Mouse (Mus musculus) megakaryocyte, embryonic 14.5 days (primary cell): ENCODE measurements around the gene Cables2. TPM values are rescaled to one million over a fixed set of nuclear protein-coding genes. Genes with fewer than 3 reads are reported as not detected.

Source experiments
- H3K27me3 ChIP-seq: replicated peaks from 2 replicates; pipeline ENCODE3; 2012; ENCODE audit warnings: inconsistent platforms
- H3K36me3 ChIP-seq: replicated peaks from 2 replicates; pipeline ENCODE3; 2012; ENCODE audit warnings: low read length, inconsistent platforms, mixed read lengths
- H3K4me1 ChIP-seq: 2 replicates; pipeline ENCODE4 v1.6.1; 2012; ENCODE audit warnings: inconsistent platforms
- H3K4me3 ChIP-seq: replicated peaks from 2 replicates; pipeline ENCODE3; 2012; ENCODE audit warnings: moderate library complexity, mild to moderate bottlenecking, inconsistent platforms
- H3K9me3 ChIP-seq: 2 replicates; pipeline ENCODE4 v1.6.1; 2012; ENCODE audit warnings: inconsistent platforms
- FLI1 ChIP-seq: IDR thresholded peaks from 2 replicates; pipeline ENCODE4 v1.6.1; 2012; ENCODE audit warnings: low read length, inconsistent platforms, mixed read lengths
- GATA1 ChIP-seq: IDR thresholded peaks from 3 replicates; pipeline ENCODE4 v1.6.1; 2012; ENCODE audit warnings: mixed read lengths, low read length, inconsistent platforms, borderline replicate concordance
- polyA plus RNA-seq: library from polyadenylated mRNA; stranded (reverse); fragments of >175 nt; gene quantifications from 2 replicates; pipeline ENCODE4 v1.2.3, GENCODE M21; 2012; ENCODE audit warnings: low replicate concordance; ENCODE audit not compliant: insufficient read depth

Gene Cables2
- polyA plus RNA-seq, 1 experiment, result 8.4 TPM

- Histone ChIP-seq H3K36me3 (peaks cover 2% of the 10 kb centered on the region), H3K9me3 (no peaks in the 10 kb centered on the region), H3K4me3 (no peak overlapping the region), H3K4me1 (peaks cover 79% of the 10 kb centered on the region), H3K27me3 (peaks cover 70% of the 10 kb centered on the region)
- TF ChIP-seq GATA1, result no peak
- TF ChIP-seq FLI1, result no peak
Observed at GRCm38 (mm10) chr2:180220165-180220564, 53.1 kb downstream of the Cables2 start.

DNA sequence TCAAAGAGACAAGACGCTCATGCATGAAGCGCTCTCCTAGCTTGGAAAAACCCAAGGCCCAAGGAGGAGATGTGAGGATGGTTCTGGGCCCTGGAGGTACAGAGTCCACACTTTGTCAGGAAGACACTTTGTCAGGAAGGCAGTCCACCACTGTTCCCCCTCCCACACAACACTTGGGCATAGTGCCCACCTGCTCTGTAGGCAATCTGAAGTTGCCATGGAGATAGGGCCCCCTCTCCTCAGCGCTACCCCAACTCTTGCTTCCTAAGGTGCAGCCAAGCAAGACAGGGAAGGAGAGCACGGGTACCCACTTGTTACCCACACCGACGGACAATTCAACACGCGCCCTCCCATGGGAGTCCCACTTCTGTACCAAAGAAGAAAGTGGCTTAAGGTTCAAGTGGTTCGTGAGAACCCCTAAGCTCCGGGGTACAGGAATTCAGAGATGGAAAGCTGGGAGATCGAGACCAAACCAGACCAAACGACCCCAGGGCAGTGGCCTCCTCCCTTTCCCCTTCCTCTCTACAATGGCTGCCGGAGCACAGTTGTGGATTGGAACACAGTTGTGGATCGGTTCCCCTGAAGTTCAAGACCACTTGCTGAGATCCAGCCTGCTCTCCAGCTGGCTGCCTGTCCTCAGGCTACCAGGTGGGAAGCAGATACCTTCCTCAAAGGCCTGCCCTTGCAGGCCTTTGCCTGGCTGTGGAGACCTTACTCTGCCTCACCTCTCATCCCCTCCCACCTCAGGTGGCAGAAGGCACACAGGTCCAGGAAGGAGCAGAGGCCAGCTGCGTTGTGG, 54.0 kb downstream of the Cables2 start:
- TF ChIP-seq GATA1 (no peak), FLI1 (no peak)
- no peaks in the 10 kb centered on the region for H3K9me3 ChIP-seq
- peaks cover 77% of the 10 kb centered on the region for H3K4me1 ChIP-seq
- H3K27me3 ChIP-seq, result peaks cover 62% of the 10 kb centered on the region
- H3K36me3 ChIP-seq, result peaks cover 2% of the 10 kb centered on the region
- no peak overlapping the region for H3K4me3 ChIP-seq

- Histone ChIP-seq H3K4me3 (no peak overlapping the region), H3K4me1 (peaks cover 77% of the 10 kb centered on the region), H3K27me3 (peaks cover 60% of the 10 kb centered on the region), H3K9me3 (no peaks in the 10 kb centered on the region), H3K36me3 (peaks cover 2% of the 10 kb centered on the region)
- TF ChIP-seq GATA1 (no peak), FLI1 (no peak)
Observed at GRCm38 (mm10) chr2:180218677-180219076, 54.6 kb downstream of the Cables2 start.

GRCm38 (mm10) chr2:180218241-180218640, 55.1 kb downstream of the Cables2 start:
- TF ChIP-seq GATA1 (no peak), FLI1 (no peak)
- H3K27me3 ChIP-seq, result peaks cover 55% of the 10 kb centered on the region

DNA sequence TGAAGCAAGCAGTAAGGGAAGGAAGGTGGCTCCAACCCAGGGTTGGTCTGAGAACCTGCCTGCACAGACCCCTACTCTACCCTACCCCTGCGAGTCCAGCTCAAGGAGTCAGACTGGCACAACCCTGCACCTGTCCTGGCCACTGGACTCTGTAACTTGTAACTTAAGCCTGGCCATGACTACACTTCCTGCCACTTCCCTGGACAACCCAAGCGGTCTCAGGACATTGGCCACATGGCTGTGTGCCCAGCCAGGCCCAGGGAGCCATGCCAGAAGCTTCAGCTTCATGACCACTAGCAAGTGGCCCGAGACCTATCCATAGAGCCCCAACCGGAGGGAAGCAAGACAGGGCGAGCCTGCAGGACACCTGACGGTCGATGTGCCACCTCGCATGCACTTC, 55.7 kb downstream of the Cables2 start:
- Histone ChIP-seq H3K9me3 (peaks cover 4% of the 10 kb centered on the region; the same call in 1 of the 2 replicates), H3K4me1 (peaks cover 67% of the 10 kb centered on the region), H3K27me3 (peaks cover 49% of the 10 kb centered on the region), H3K4me3 (no peak overlapping the region), H3K36me3 (peaks cover 2% of the 10 kb centered on the region)
- TF ChIP-seq FLI1 (no peak), GATA1 (no peak)

More at GRCm38 (mm10) chr2:180218241-180218640, 55.1 kb downstream of the Cables2 start:
- Histone ChIP-seq H3K9me3 (peaks cover 1% of the 10 kb centered on the region; the same call in 1 of the 2 replicates), H3K36me3 (peaks cover 2% of the 10 kb centered on the region), H3K4me1 (peaks cover 73% of the 10 kb centered on the region), H3K4me3 (no peak overlapping the region)

- Histone ChIP-seq H3K9me3 (peaks cover 8% of the 10 kb centered on the region), H3K27me3 (peaks cover 42% of the 10 kb centered on the region), H3K36me3 (peaks cover 2% of the 10 kb centered on the region), H3K4me1 (peaks cover 60% of the 10 kb centered on the region), H3K4me3 (no peak overlapping the region)
- TF ChIP-seq GATA1, result no peak
- no peak for TF ChIP-seq FLI1
Observed at GRCm38 (mm10) chr2:180216921-180217320, 56.4 kb downstream of the Cables2 start.

GRCm38 (mm10) chr2:180215951-180216350, 57.3 kb downstream of the Cables2 start:
- Histone ChIP-seq H3K36me3 (peaks cover 2% of the 10 kb centered on the region), H3K4me3 (peak overlapping the region; percentile 14), H3K4me1 (peaks cover 54% of the 10 kb centered on the region), H3K9me3 (peaks cover 11% of the 10 kb centered on the region), H3K27me3 (peaks cover 40% of the 10 kb centered on the region)
- no peak for TF ChIP-seq GATA1

DNA sequence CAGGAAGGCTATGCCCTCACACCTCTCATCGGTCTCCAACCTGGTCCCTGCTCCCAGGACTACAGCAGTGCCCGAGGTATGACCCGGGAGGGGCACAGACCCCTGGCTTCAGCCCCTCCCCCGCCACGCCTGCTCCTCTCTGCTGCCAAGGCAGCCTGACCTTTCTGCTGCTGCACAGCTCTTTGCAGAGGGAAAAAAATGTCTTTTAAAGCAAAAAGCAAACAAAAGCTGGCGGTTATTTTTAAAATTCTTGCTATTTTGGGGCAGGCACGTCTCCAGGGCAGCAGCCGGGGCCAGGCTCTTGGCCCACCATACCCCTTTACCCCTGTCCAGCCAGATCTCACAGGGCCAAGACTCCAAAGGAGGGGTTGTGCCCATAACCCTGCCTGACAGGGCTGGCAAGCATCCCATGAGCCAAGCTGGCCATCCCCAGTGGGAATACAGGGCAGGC, 58.3 kb downstream of the Cables2 start:
- no peaks in the 10 kb centered on the region for H3K36me3 ChIP-seq
- H3K4me3 ChIP-seq, result no peak overlapping the region
- H3K27me3 ChIP-seq, result peaks cover 34% of the 10 kb centered on the region
- peaks cover 14% of the 10 kb centered on the region for H3K9me3 ChIP-seq
- peaks cover 54% of the 10 kb centered on the region for H3K4me1 ChIP-seq
- TF ChIP-seq GATA1, result no peak
- no peak for TF ChIP-seq FLI1

- Histone ChIP-seq H3K9me3 (peaks cover 14% of the 10 kb centered on the region), H3K27me3 (peaks cover 28% of the 10 kb centered on the region), H3K4me1 (peaks cover 54% of the 10 kb centered on the region), H3K36me3 (no peaks in the 10 kb centered on the region), H3K4me3 (no peak overlapping the region)
- TF ChIP-seq FLI1 (no peak), GATA1 (no peak)
Observed at GRCm38 (mm10) chr2:180214352-180214978, 58.8 kb downstream of the Cables2 start.

DNA sequence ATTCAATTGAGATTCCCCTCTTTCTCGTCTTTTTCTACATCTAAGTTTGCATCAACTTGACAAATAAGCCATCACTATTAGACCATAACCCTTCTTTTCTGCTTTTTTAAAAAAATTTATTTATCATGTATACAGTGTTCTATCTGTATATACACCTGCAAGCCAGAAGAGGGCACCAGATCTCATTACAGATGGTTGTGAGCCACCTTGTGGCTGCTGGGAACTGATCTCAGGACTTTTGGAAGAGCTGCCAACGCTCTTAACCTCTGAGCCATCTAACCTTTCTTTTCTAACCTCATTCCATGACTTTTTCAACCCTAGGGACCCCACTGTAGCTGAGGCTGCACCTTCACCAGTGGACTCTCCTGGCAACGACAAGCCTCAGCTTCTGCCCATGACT, 61.0 kb downstream of the Cables2 start:
- Histone ChIP-seq H3K9me3 (peaks cover 14% of the 10 kb centered on the region), H3K4me1 (peaks cover 40% of the 10 kb centered on the region), H3K27me3 (peaks cover 10% of the 10 kb centered on the region), H3K4me3 (no peak overlapping the region), H3K36me3 (no peaks in the 10 kb centered on the region)
- TF ChIP-seq FLI1, result no peak
